Mouse (Mus musculus) hindbrain, embryonic 11.5 days (tissue): ENCODE measurements at regions not wholly inside any gene's neighbourhood (a gene's known extent, or its start where the extent isn't known, plus 50 kb on each side); places are given as distances from the start of the nearest gene placed in this dataset.

ENCODE experiments used
- ATAC-seq: fragments of 200-750 bp; cut with Nextera tagmentation; 2 replicates; pipeline ENCODE4 v1.8.0; 2017; ENCODE audit warnings: mild to moderate bottlenecking, moderate TSS enrichment, moderate library complexity; ENCODE audit not compliant: low FRiP score
- DNase-seq: peaks from one replicate; pipeline ENCODE4 v3.0.0-alpha.2; 2015; ENCODE audit warnings: low spot score
- H3K27ac ChIP-seq: fragments of 300-500 bp; sonication (generic); 2 replicates; pipeline ENCODE4 v1.5.1; 2014; ENCODE audit warnings: mild to moderate bottlenecking, low read depth, low read length
- H3K27me3 ChIP-seq: fragments of 300-500 bp; sonication (generic); 2 replicates; pipeline ENCODE4 v1.6.1; 2014; ENCODE audit warnings: mild to moderate bottlenecking, low read length, moderate library complexity, mixed read lengths; ENCODE audit not compliant: control insufficient read depth, insufficient read depth
- H3K36me3 ChIP-seq: fragments of 300-500 bp; sonication (generic); 2 replicates; pipeline ENCODE4 v1.6.1; 2014; ENCODE audit warnings: mild to moderate bottlenecking, low read length, moderate library complexity, mixed read lengths; ENCODE audit not compliant: control insufficient read depth, insufficient read depth
- H3K4me1 ChIP-seq: fragments of 300-500 bp; sonication (generic); replicated peaks from 2 replicates; pipeline ENCODE4 v1.6.1; 2014; ENCODE audit warnings: low read length, mixed read lengths; ENCODE audit not compliant: control insufficient read depth, insufficient read depth
- H3K4me2 ChIP-seq: fragments of 300-500 bp; sonication (generic); replicated peaks from 2 replicates; pipeline ENCODE4 v1.6.1; 2014; ENCODE audit warnings: mild to moderate bottlenecking, low read depth, low read length
- H3K4me3 ChIP-seq: fragments of 300-500 bp; sonication (generic); 2 replicates; pipeline ENCODE4 v1.5.1; 2014; ENCODE audit warnings: low read depth, low read length
- H3K9ac ChIP-seq: fragments of 300-500 bp; sonication (generic); 2 replicates; pipeline ENCODE4 v1.6.1; 2014; ENCODE audit warnings: low read depth, low read length
- H3K9me3 ChIP-seq: fragments of 300-500 bp; sonication (generic); 2 replicates; pipeline ENCODE4 v1.6.1; 2016; ENCODE audit warnings: low read length; ENCODE audit not compliant: control insufficient read depth
- WGBS: fragments of 180-500 bp; shearing (Covaris S2); extraction: QIAGEN DNeasy Blood & Tissue Kit; methylation state at CpG from one replicate; pipeline ENCODE4 v1.1.7; 2014; 5-methylcytosine and 5-hydroxymethylcytosine counted together

DNA sequence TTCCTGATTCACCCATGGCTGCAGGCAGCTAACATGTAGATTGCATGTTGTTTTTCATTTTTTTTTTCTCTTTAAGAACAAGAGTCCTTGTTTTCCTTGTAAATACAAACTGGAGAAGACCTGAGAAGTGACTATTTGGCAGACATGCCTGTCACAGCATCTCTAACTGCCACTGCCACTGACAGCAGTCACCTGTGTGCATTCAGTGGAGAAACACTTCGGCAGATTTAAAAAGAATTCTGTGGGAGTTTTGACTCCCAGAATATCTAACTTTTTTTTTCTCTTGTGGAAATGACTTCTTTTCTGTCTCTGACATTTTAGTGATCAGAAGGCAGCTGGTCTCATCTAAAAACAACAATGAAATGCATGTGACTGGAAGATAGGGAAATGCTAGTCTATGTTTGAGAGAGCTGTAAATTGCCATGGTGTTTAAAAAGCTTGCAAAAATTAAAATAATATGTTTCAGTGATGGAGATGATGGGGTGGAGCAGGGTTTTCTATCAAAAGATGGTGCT is 526.0 kb upstream of the Agtr1b start:
- no peaks in the 10 kb centered on the region for H3K4me1 ChIP-seq
- no peaks in the 10 kb centered on the region for H3K36me3 ChIP-seq
- no peaks in the 10 kb centered on the region for H3K27me3 ChIP-seq
- 72% methylated on average over 1 of the region's 1 CpGs for WGBS
- no peak overlapping the region for H3K4me2 ChIP-seq
- H3K9ac ChIP-seq: no peak overlapping the region
- DNase-seq: no peak
- H3K4me3 ChIP-seq: no peak overlapping the region
- H3K9me3 ChIP-seq: no peaks in the 10 kb centered on the region
- H3K27ac ChIP-seq: no peak overlapping the region
- no peak for ATAC-seq

DNA sequence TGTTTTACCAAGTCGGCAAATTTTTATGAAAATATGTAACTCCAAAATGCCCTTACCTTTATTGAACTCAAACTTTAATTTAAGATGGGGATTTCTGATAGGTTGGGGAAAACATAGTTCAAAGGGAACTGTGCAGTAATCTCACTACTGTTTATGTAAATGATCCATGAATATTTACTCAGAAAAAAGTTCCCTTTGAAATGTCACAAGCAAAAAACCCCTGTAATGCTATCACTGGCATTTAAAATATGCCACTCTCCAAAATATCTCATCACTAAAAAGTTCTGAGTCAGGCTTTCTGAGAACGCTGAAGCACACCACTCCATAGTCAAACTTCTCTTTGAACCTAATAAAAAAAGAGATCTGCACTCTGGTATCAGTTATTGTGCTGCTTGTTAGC is 497.3 kb upstream of the Agtr1b start:
- H3K4me2 ChIP-seq: no peak overlapping the region
- no peaks in the 10 kb centered on the region for H3K36me3 ChIP-seq
- no peak overlapping the region for H3K4me3 ChIP-seq
- no peaks in the 10 kb centered on the region for H3K9me3 ChIP-seq
- H3K27ac ChIP-seq: no peak overlapping the region
- WGBS: 83% methylated on average over 2 of the region's 2 CpGs
- H3K4me1 ChIP-seq: no peaks in the 10 kb centered on the region
- ATAC-seq: no peak
- H3K9ac ChIP-seq: no peak overlapping the region
- no peak for DNase-seq
- H3K27me3 ChIP-seq: no peaks in the 10 kb centered on the region

DNA sequence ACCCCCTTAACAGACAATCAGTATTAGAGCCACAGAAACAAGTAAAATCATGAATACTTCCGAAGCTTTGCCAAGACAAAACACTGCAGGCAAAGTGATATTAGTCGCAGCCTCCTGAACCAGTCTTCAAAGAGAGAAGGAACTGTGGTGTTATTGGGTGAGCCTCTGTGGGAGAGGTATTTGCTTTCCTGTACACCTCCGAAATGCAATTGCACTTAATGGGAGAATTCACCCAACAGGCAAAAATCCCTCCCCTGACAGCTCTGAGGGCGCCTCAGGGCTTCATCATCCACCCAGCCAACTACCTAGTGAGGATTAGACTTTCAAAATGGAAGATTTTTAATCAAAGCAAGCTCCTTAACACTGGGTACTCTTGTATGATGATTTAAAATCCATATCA is 464.1 kb upstream of the Agtr1b start:
- no peaks in the 10 kb centered on the region for H3K36me3 ChIP-seq
- H3K4me2 ChIP-seq: no peak overlapping the region
- DNase-seq (no peak), ATAC-seq (no peak)
- no peaks in the 10 kb centered on the region for H3K4me1 ChIP-seq
- WGBS: 87% methylated on average over 4 of the region's 4 CpGs
- no peaks in the 10 kb centered on the region for H3K27me3 ChIP-seq
- no peak overlapping the region for H3K27ac ChIP-seq
- H3K4me3 ChIP-seq: no peak overlapping the region
- H3K9ac ChIP-seq: no peak overlapping the region
- H3K9me3 ChIP-seq: no peaks in the 10 kb centered on the region

DNA sequence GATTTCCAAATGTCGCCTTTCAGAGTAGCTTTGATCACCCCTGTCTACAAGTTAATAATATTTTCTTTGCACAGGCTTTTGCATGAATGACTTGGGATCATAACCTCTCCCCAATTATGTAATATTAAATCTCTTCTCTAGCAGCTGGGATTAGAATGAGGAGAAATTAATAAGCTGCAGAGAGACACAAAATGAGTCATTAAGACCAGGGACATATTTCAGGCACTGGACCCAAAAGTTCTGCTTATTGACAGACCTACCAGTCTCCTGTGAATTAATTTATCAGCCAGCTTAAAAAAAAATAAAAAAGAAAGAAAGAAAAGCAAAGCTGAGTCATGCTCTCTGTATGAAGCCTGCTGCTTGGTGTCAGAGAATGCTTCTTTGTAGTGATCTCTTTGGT is 462.4 kb upstream of the Agtr1b start:
- WGBS: 79% methylated on average over 1 of the region's 1 CpGs
- Histone ChIP-seq H3K27ac (no peak overlapping the region), H3K9ac (no peak overlapping the region)

DNA sequence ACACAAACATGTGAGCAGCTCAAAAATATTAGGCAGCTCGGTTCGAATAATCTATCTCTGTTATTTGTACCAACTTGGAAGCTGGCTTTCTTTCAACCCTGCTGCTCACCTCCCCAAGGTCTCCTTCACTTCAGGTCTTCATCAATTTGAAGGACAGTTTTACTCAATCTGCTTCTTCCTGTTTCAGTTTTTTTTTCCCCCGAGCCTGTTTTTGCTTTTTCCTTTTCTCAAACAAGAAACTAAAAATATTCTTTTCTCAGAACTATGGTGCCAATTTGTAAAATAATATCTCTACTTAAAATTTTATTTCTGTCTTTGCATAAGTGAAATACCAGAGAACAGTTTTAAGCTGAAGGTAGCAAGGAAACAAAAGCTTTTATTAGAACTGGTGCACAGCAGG is 461.8 kb upstream of the Agtr1b start:
- Histone ChIP-seq H3K9me3 (no peaks in the 10 kb centered on the region), H3K27ac (no peak overlapping the region), H3K4me3 (no peak overlapping the region), H3K4me1 (no peaks in the 10 kb centered on the region), H3K4me2 (no peak overlapping the region), H3K36me3 (no peaks in the 10 kb centered on the region), H3K27me3 (no peaks in the 10 kb centered on the region), H3K9ac (no peak overlapping the region)
- DNase-seq: no peak
- 82% methylated on average over 3 of the region's 3 CpGs for WGBS
- no peak for ATAC-seq

More for the DNA sequence above, 462.4 kb upstream of the Agtr1b start:
- H3K4me3 ChIP-seq: no peak overlapping the region
- no peaks in the 10 kb centered on the region for H3K36me3 ChIP-seq
- no peak overlapping the region for H3K4me2 ChIP-seq
- no peaks in the 10 kb centered on the region for H3K9me3 ChIP-seq
- no peaks in the 10 kb centered on the region for H3K27me3 ChIP-seq
- no peak for ATAC-seq
- no peak for DNase-seq
- no peaks in the 10 kb centered on the region for H3K4me1 ChIP-seq

DNA sequence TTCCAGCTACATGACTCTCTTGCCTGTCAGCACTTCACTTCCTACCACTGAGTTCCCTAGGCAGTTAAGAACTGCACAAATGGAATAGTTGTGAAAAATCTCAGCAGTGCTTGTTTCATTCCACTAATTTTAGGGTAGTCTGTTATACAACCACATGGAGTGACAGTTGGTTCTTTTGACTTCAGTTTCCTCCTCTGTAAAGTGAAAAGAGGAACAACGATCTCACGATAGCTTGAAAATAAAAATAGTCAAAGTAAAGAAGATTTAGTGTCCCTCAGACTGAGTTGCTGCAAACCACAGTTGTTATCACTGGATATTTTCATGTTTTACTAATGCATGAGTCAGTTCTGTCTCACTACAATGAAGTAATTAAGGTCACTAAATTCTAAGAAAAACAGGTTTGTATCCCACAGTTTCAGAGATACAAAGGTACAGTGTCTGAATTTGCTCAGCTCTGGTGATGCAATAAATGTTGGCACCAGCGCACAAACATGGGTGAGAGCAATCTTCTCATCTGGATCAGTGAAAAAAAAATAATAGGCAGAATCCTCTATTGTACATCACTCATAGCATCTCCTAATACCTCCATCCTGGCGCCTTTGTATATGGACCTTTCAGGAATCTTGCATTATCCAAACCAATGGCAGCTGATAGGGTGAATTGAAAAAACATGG is 458.8 kb upstream of the Agtr1b start:
- Histone ChIP-seq H3K4me2 (no peak overlapping the region), H3K36me3 (no peaks in the 10 kb centered on the region), H3K27me3 (no peaks in the 10 kb centered on the region), H3K9me3 (no peaks in the 10 kb centered on the region), H3K9ac (no peak overlapping the region), H3K4me1 (no peaks in the 10 kb centered on the region), H3K4me3 (no peak overlapping the region), H3K27ac (no peak overlapping the region)
- DNase-seq (no peak), ATAC-seq (no peak)
- WGBS: 96% methylated on average over 4 of the region's 4 CpGs

DNA sequence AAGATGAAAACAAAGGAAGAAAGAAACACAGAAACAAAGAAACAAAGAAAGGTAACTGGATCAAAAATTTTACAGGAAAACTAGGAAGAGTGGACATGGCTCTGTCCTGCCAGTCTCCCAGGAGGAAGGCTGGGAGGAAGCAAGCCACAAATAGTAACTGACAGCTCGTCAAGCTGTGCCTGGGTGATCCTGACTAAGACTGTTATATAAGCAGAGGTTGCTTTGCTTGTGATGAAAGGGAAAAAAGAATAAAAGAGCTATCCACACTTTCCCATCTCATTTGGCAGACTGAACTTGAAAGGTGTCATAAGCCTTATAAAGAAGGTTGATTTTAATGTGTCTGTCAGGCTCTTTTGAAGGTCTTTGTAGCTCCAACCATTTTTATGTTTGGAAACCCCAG is 455.2 kb upstream of the Agtr1b start:
- ATAC-seq (no peak), DNase-seq (no peak)
- H3K4me1 ChIP-seq: no peaks in the 10 kb centered on the region
- no peaks in the 10 kb centered on the region for H3K36me3 ChIP-seq
- 43% methylated on average over 1 of the region's 1 CpGs for WGBS
- H3K9me3 ChIP-seq: no peaks in the 10 kb centered on the region
- no peak overlapping the region for H3K9ac ChIP-seq
- no peak overlapping the region for H3K4me3 ChIP-seq
- H3K27ac ChIP-seq: no peak overlapping the region
- no peaks in the 10 kb centered on the region for H3K27me3 ChIP-seq
- H3K4me2 ChIP-seq: no peak overlapping the region

DNA sequence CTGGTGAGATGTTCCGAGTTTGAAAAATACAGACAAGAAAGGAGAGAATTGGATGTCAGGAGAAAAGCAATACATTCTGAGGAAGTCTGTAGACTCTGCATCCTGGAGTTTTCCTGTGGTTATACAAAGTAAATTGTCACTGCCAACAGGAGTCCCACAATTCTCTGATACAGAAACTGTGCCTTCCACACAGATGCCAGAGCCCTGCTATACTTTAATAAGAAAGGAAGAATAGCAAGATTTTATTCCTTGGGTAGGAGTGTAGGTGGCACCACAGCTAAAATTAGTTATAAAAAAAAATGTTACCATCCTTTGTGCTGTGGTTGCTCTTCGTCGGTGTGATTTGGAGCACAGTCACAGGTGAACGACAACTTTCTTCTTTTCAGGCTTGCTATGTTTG is 454.7 kb upstream of the Agtr1b start:
- 74% methylated on average over 4 of the region's 4 CpGs for WGBS
- ATAC-seq (no peak), DNase-seq (no peak)
- no peaks in the 10 kb centered on the region for H3K36me3 ChIP-seq
- H3K9me3 ChIP-seq: no peaks in the 10 kb centered on the region
- no peak overlapping the region for H3K4me3 ChIP-seq
- no peak overlapping the region for H3K27ac ChIP-seq
- no peak overlapping the region for H3K9ac ChIP-seq
- H3K4me2 ChIP-seq: no peak overlapping the region
- no peaks in the 10 kb centered on the region for H3K27me3 ChIP-seq
- no peaks in the 10 kb centered on the region for H3K4me1 ChIP-seq

DNA sequence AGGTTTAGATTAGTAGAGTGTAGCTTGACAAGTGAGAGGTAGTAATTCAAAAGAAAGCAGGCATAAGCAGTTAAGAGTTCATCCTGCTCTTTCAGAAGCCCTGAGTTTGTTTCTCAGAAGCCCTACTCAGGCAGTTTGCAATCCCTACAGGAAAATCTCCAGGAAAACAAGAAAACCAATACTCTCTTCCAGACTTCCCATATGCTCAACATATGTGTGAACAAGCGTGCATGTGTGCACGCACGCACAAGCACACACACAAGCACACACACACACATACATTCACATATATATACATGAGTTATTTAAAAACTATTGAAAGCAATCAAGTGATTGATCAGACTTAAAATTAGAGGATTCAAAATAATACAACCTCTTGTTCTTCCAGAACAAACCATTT is 453.1 kb upstream of the Agtr1b start:
- DNase-seq: no peak
- no peak overlapping the region for H3K27ac ChIP-seq
- H3K36me3 ChIP-seq: no peaks in the 10 kb centered on the region
- H3K9ac ChIP-seq: no peak overlapping the region
- no peak for ATAC-seq
- 92% methylated on average over 3 of the region's 3 CpGs for WGBS
- no peak overlapping the region for H3K4me3 ChIP-seq
- H3K9me3 ChIP-seq: no peaks in the 10 kb centered on the region
- H3K4me2 ChIP-seq: no peak overlapping the region
- H3K27me3 ChIP-seq: no peaks in the 10 kb centered on the region
- no peaks in the 10 kb centered on the region for H3K4me1 ChIP-seq
